Mouse (Mus musculus) embryo, embryonic 11.5 days (tissue): ENCODE data around the gene Hic1.

Experiments used
- DNase-seq: peaks from one replicate; pipeline ENCODE4 v3.0.0-alpha.2; 2012; ENCODE audit warnings: low read depth, low spot score

Gene Hic1

DNA sequence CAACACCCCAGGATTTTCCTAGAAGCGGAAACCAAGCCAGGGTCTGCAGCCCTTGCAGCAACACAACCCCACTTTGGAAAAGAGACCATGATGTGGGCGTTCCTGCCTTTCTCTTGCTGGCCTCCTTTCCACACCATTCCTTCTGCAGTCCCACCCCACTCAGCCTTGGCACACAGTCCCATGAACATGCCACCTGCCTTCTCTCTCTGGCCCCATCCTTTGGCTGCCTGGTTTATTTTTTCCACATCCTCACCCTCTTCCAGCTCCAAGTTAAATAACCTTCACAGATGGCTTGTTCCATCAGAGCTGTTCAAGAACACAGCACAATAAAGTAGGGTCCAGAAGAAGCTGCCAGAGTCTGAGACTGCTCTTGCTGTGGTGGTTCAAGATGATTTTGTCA lies 50.0 kb downstream of the Hic1 start:
- DNase-seq = no peak

DNA sequence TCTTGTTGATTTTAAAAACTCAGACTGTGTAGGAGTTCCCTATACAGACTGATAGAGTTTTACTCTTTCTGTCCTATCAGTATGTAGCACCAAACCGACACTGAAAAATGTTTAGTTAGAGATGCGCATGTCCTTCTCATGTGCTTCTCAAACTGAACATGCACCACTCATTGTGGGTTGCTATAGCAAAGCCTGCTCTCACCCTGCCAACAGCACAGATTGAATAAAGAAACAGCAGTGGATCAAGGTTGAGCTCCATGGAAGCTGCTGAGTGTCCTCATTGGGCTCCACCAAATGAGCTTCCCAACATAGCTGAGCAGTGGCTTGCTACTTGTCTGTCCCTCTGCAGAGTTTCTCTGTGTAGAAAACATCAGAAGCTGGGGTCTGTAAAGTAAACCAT lies 51.2 kb downstream of the Hic1 start:
- DNase-seq = no peak

GRCm38 (mm10) chr11:75116379-75116778 lies 52.9 kb downstream of the Hic1 start:
- DNase-seq = no peak
